Mouse (Mus musculus) heart, embryonic 14.5 days (tissue): ENCODE measurements around the gene Lsg1. TPM values are rescaled to one million over a fixed set of nuclear protein-coding genes. Genes with fewer than 3 reads are reported as not detected.

Experiments
- ATAC-seq: fragments of 200-750 bp; cut with Nextera tagmentation; 2 replicates; pipeline ENCODE4 v1.8.0; 2017; ENCODE audit warnings: low read depth, moderate TSS enrichment; ENCODE audit not compliant: insufficient number of reproducible peaks, insufficient read depth, low FRiP score
- H3K27ac ChIP-seq, 2 experiments: fragments of 200-500 bp in 1 of 2; fragments of 300-500 bp in 1 of 2; sonication (generic) in 1 of 2; replicated peaks in 1 of 2; 2 replicates each; pipeline ENCODE4 v1.5.1; 2012 to 2014; ENCODE audit warnings: low read depth in 2 of 2, low read length in 2 of 2, control low read depth in 1 of 2, mild to moderate bottlenecking in 1 of 2, mixed read lengths in 1 of 2; ENCODE audit not compliant: control insufficient read depth in 1 of 2, insufficient read depth in 1 of 2
- H3K27me3 ChIP-seq: fragments of 300-500 bp; sonication (generic); 2 replicates; pipeline ENCODE4 v1.6.1; 2014; ENCODE audit warnings: mild to moderate bottlenecking, low read length, control low read depth; ENCODE audit not compliant: control insufficient read depth, insufficient read depth
- H3K36me3 ChIP-seq: fragments of 300-500 bp; sonication (generic); 2 replicates; pipeline ENCODE4 v1.6.1; 2014; ENCODE audit warnings: mild to moderate bottlenecking, control low read depth, low read length, mixed read lengths; ENCODE audit not compliant: control insufficient read depth, insufficient read depth
- H3K4me1 ChIP-seq, 2 experiments: fragments of 200-500 bp in 1 of 2; fragments of 300-500 bp in 1 of 2; sonication (generic) in 1 of 2; 2 replicates each; pipeline ENCODE4 v1.6.1; 2012 to 2014; ENCODE audit warnings: low read length in 2 of 2, control low read depth in 1 of 2, mixed read lengths in 1 of 2; ENCODE audit not compliant: control insufficient read depth in 2 of 2, insufficient read depth in 2 of 2
- H3K4me2 ChIP-seq: fragments of 300-500 bp; sonication (generic); 2 replicates; pipeline ENCODE4 v1.6.1; 2014; ENCODE audit warnings: mild to moderate bottlenecking, low read length
- H3K4me3 ChIP-seq, 2 experiments: fragments of 200-500 bp in 1 of 2; fragments of 300-500 bp in 1 of 2; sonication (generic) in 1 of 2; 2 replicates each; pipeline ENCODE4 v1.5.1; 2012 to 2014; ENCODE audit warnings: low read length in 2 of 2, mild to moderate bottlenecking in 2 of 2, control low read depth in 1 of 2, low read depth in 1 of 2, moderate library complexity in 1 of 2; ENCODE audit not compliant: control insufficient read depth in 1 of 2, insufficient read depth in 1 of 2
- H3K9ac ChIP-seq: fragments of 300-500 bp; sonication (generic); 2 replicates; pipeline ENCODE4 v1.6.1; 2014; ENCODE audit warnings: mild to moderate bottlenecking, low read length
- H3K9me3 ChIP-seq: fragments of 300-500 bp; sonication (generic); 2 replicates; pipeline ENCODE4 v1.6.1; 2016; ENCODE audit warnings: low read length, control low read depth; ENCODE audit not compliant: control insufficient read depth
- WGBS: fragments of 180-500 bp; shearing (Covaris S2); extraction: QIAGEN DNeasy Blood & Tissue Kit; methylation state at CpG from one replicate; pipeline ENCODE4 v1.1.7; 2014; 5-methylcytosine and 5-hydroxymethylcytosine counted together
- polyA plus RNA-seq: library from polyadenylated mRNA; unstranded; fragments of >200 nt; fragmentation: Nextera tagmentation; extraction: Ambion mirVana; gene quantifications from 2 replicates; pipeline ENCODE4 v1.2.1, GENCODE M21; 2014

The Lsg1 gene
- polyA plus RNA-seq, 1 experiment from 2014 or later = 39.0 TPM

DNA sequence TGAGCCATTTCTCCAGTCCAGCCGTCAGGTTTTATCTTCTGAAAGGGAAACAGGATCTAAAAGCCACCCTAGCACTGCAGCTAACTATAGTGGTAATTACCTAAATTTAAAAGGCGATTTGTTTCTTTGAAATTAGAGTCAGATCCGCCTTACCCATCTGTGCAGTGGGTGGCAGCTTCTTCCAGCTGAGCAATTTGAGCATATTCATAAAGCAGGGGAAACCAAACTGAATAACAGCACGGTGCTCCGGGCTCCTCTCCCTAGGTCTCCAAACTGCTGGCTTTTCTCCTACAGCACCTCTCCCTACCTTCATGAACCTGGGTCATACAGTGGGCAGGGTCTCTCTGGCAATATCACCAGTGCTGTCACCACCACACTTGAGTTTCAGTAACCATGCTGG, 39.1 kb downstream of the Lsg1 start:
- H3K27me3 ChIP-seq = no peaks in the 10 kb centered on the region
- H3K36me3 ChIP-seq = peaks cover 30% of the 10 kb centered on the region
- no peak overlapping the region for H3K9ac ChIP-seq
- no peak overlapping the region for H3K27ac ChIP-seq
- H3K4me3 ChIP-seq = no peak overlapping the region
- no peak for ATAC-seq
- no peaks in the 10 kb centered on the region for H3K9me3 ChIP-seq
- peaks cover 15 to 28% of the 10 kb centered on the region in 2 experiments for H3K4me1 ChIP-seq
- WGBS = 90% methylated on average over 5 of the region's 5 CpGs
- no peak overlapping the region for H3K4me2 ChIP-seq

- H3K27ac ChIP-seq = no peak overlapping the region
- peaks cover 12 to 24% of the 10 kb centered on the region in 2 experiments for H3K4me1 ChIP-seq
- no peak overlapping the region for H3K4me2 ChIP-seq
- WGBS = 78% methylated on average over 4 of the region's 4 CpGs
- peaks cover 47% of the 10 kb centered on the region for H3K36me3 ChIP-seq
- no peak overlapping the region for H3K9ac ChIP-seq
- no peak overlapping the region for H3K4me3 ChIP-seq
- ATAC-seq = no peak
- H3K9me3 ChIP-seq = no peaks in the 10 kb centered on the region
- H3K27me3 ChIP-seq = no peaks in the 10 kb centered on the region
Measured at GRCm38 (mm10) chr16:30544693-30545092, 42.7 kb downstream of the Lsg1 start.

GRCm38 (mm10) chr16:30543386-30543785, 44.0 kb downstream of the Lsg1 start:
- Histone ChIP-seq H3K36me3 (peaks cover 51% of the 10 kb centered on the region), H3K4me3 (no peak overlapping the region), H3K4me1 (peaks cover 15 to 26% of the 10 kb centered on the region in 2 experiments), H3K27me3 (no peaks in the 10 kb centered on the region), H3K4me2 (no peak overlapping the region), H3K9me3 (no peaks in the 10 kb centered on the region), H3K27ac (no peak overlapping the region), H3K9ac (no peak overlapping the region)
- no peak for ATAC-seq
- WGBS = 83% methylated on average over 9 of the region's 9 CpGs

- 50% methylated on average over 6 of the region's 6 CpGs for WGBS
- no peak for ATAC-seq
Measured at GRCm38 (mm10) chr16:30542826-30543225, 44.6 kb downstream of the Lsg1 start.

GRCm38 (mm10) chr16:30540107-30541001, 47.0 kb downstream of the Lsg1 start:
- no peaks in the 10 kb centered on the region for H3K9me3 ChIP-seq
- peaks cover 15 to 36% of the 10 kb centered on the region in 2 experiments for H3K4me1 ChIP-seq
- no peaks in the 10 kb centered on the region for H3K27me3 ChIP-seq
- H3K4me2 ChIP-seq = peak overlapping the region; percentile 56
- peak; percentile 56 for ATAC-seq
- peak overlapping the region; percentile 76 to 93 for H3K27ac ChIP-seq
- peaks cover 37% of the 10 kb centered on the region for H3K36me3 ChIP-seq
- 41% methylated on average over 20 of the region's 20 CpGs for WGBS
- H3K9ac ChIP-seq = peak overlapping the region; percentile 65
- peak overlapping the region; percentile 14 to 24 for H3K4me3 ChIP-seq

More at GRCm38 (mm10) chr16:30542826-30543225, 44.6 kb downstream of the Lsg1 start:
- Histone ChIP-seq H3K9me3 (no peaks in the 10 kb centered on the region), H3K27me3 (no peaks in the 10 kb centered on the region), H3K36me3 (peaks cover 51% of the 10 kb centered on the region), H3K27ac (0 out of 4 replicates have a peak overlapping the region, but pooled peaks of 1 of the 2 experiments have one; percentile 10), H3K4me3 (no peak overlapping the region), H3K4me2 (no peak overlapping the region), H3K4me1 (peaks cover 15 to 26% of the 10 kb centered on the region in 2 experiments), H3K9ac (no peak overlapping the region)

GRCm38 (mm10) chr16:30539433-30539832, 48.0 kb downstream of the Lsg1 start:
- H3K4me2 ChIP-seq = no peak overlapping the region
- ATAC-seq = no peak
- H3K4me3 ChIP-seq = no peak overlapping the region
- WGBS = 20% methylated on average over 10 of the region's 10 CpGs
- no peaks in the 10 kb centered on the region for H3K27me3 ChIP-seq
- H3K9me3 ChIP-seq = no peaks in the 10 kb centered on the region
- peak overlapping the region; percentile 76 to 93 for H3K27ac ChIP-seq
- H3K9ac ChIP-seq = peak overlapping the region; percentile 65; the same call in 1 of the 2 replicates
- H3K4me1 ChIP-seq = peaks cover 15 to 39% of the 10 kb centered on the region in 2 experiments
- H3K36me3 ChIP-seq = peaks cover 29% of the 10 kb centered on the region

- no peak for ATAC-seq
- H3K9ac ChIP-seq = no peak overlapping the region
- WGBS = 88% methylated on average over 1 of the region's 1 CpGs
- H3K27ac ChIP-seq = no peak overlapping the region
- peaks cover 12% of the 10 kb centered on the region; the same call in 1 of the 2 replicates for H3K36me3 ChIP-seq
- no peak overlapping the region for H3K4me3 ChIP-seq
- H3K27me3 ChIP-seq = no peaks in the 10 kb centered on the region
- H3K9me3 ChIP-seq = no peaks in the 10 kb centered on the region
- H3K4me2 ChIP-seq = no peak overlapping the region
- H3K4me1 ChIP-seq = peaks cover 17 to 31% of the 10 kb centered on the region in 2 experiments
Measured at GRCm38 (mm10) chr16:30535075-30535474, 52.3 kb downstream of the Lsg1 start.
